Mouse (Mus musculus): ENCODE measurements at regions not wholly inside any gene's neighbourhood (a gene's known extent, or its start where the extent isn't known, plus 50 kb on each side); places are given as distances from the start of the nearest gene placed in this dataset.

DNA sequence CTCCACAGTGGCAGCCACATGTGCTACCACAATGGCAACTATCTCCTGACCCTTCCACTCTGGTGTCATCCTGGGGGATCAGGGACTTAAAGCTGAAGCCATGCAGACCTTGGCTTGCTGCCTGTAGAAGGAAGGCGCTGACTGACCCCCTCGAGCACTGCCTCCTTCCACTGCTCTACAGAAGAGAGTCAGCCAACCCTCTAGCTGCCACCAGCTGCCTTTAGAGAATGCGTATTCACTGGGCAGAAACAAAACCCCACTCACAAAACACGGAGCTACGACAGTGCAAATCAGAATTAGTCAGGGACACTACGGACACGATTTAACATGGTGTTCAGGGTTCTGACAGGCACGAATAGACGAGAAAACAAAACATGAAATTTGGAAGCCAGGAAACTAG lies 67.1 kb upstream of the A530016L24Rik start:
- TF ChIP-seq POLR2A (IDR thresholded peaks at IDR 0.05; ENCODE audit: borderline replicate concordance, insufficient read depth, low read length) (no peak), CTCF (IDR thresholded peaks at IDR 0.05; ENCODE audit: borderline replicate concordance, insufficient read depth, low read depth, low read length) (no peak)
